8 mouse cellular contexts compared by ENCODE assay signal in genomic region chr3:129863698-129864097, GRCm38 (mm10). TPM values are rescaled to one million over a fixed set of nuclear protein-coding genes. Genes with fewer than 3 reads are reported as not detected.
DNase-seq lines count a peak whose midpoint lies in the region; ATAC-seq lines count a peak whose summit lies in the region.

No protein-coding gene starts in this region.

- ATAC-seq in megakaryocyte, adult 5-6 weeks (ENCODE audit: poor library complexity, severe bottlenecking): peak; percentile 69

- peak; percentile 36 for DNase-seq in gastrocnemius, adult 18-20 months (ENCODE audit: low spot score)
- no peak for DNase-seq in gastrocnemius, postnatal 25 days
- DNase-seq in urinary bladder, postnatal 14 days (ENCODE audit: low spot score): peak; percentile 47
- DNase-seq in urinary bladder, adult 2 months (ENCODE audit: low spot score): no peak
- peak; percentile 63 for DNase-seq in embryo, embryonic 10 days (ENCODE audit: low spot score)
- peak; percentile 68 for DNase-seq in kidney, postnatal 10 days
- DNase-seq in testis, postnatal 10 days (ENCODE audit: low spot score): peak; percentile 83

RNA-seq across cellular contexts. Expression of gene Pla2g12a, which starts 14.7 kb away (rescaled TPM):
- 100 to 1,000 TPM in 1 of 2 experiments, 10 to 100 TPM in 1; 89.5 to 116 TPM for total RNA-seq in gastrocnemius, adult 18-20 months (2021)
- total RNA-seq in gastrocnemius, postnatal 25 days (2021): 10 to 100 TPM; 58.3 to 84.7 TPM
- polyA plus RNA-seq in urinary bladder, adult 2 months (2012; rRNA removed): 20.2 and 23.8 TPM in 2 replicates
- total RNA-seq in megakaryocyte, adult 5-6 weeks (2015): 4.3 and 6.0 TPM in 2 replicates
- total RNA-seq in megakaryocyte, adult 5-6 weeks (2017): 6.1 and 7.2 TPM in 2 replicates

RNA-seq across cellular contexts. Expression of gene Cfi, which starts 28.0 kb away (rescaled TPM):
- under 1 TPM in 1 of 2 experiments, not detected in 1; 0.38 TPM for total RNA-seq in gastrocnemius, adult 18-20 months (2021)
- total RNA-seq in gastrocnemius, postnatal 25 days (2021): not detected
- 0.34 and 0.39 TPM in 2 replicates for polyA plus RNA-seq in urinary bladder, adult 2 months (2012; rRNA removed)
- total RNA-seq in megakaryocyte, adult 5-6 weeks (2015): not detected in 2 replicates
- total RNA-seq in megakaryocyte, adult 5-6 weeks (2017): not detected in 2 replicates

RNA-seq across cellular contexts. Expression of gene Gar1, which starts 32.5 kb away (rescaled TPM):
- total RNA-seq in gastrocnemius, adult 18-20 months (2021): 10 to 100 TPM; 19.7 to 21.7 TPM
- total RNA-seq in gastrocnemius, postnatal 25 days (2021): 10 to 100 TPM; 14.6 to 14.8 TPM
- 42.3 and 44.0 TPM in 2 replicates for polyA plus RNA-seq in urinary bladder, adult 2 months (2012; rRNA removed)
- 8.8 and 14.9 TPM in 2 replicates for total RNA-seq in megakaryocyte, adult 5-6 weeks (2015)
- total RNA-seq in megakaryocyte, adult 5-6 weeks (2017): 5.4 and 11.6 TPM in 2 replicates

RNA-seq across cellular contexts. Expression of gene Casp6, which starts 37.5 kb away (rescaled TPM):
- total RNA-seq in gastrocnemius, adult 18-20 months (2021): 1 to 10 TPM; 1.8 to 2.8 TPM
- total RNA-seq in gastrocnemius, postnatal 25 days (2021): 1 to 10 TPM; 3.2 to 3.6 TPM
- polyA plus RNA-seq in urinary bladder, adult 2 months (2012; rRNA removed): 38.2 and 48.0 TPM in 2 replicates
- 24.6 and 32.3 TPM in 2 replicates for total RNA-seq in megakaryocyte, adult 5-6 weeks (2015)
- 14.1 and 17.1 TPM in 2 replicates for total RNA-seq in megakaryocyte, adult 5-6 weeks (2017)

RNA-seq across cellular contexts. Expression of gene Rrh, which starts 41.3 kb away (rescaled TPM):
- not detected for total RNA-seq in gastrocnemius, adult 18-20 months (2021)
- not detected for total RNA-seq in gastrocnemius, postnatal 25 days (2021)
- 0.19 and 0.24 TPM in 2 replicates for polyA plus RNA-seq in urinary bladder, adult 2 months (2012; rRNA removed)
- total RNA-seq in megakaryocyte, adult 5-6 weeks (2015): not detected in 2 replicates
- 0.37 TPM in 1 of 2 replicates, not detected in the other for total RNA-seq in megakaryocyte, adult 5-6 weeks (2017)

Comparison
In these comparisons a context has a peak if more than half of its experiments do, and no peak if none do; other contexts are left out.
1. DNase-seq: peak in gastrocnemius, adult 18-20 months (single experiment), urinary bladder, postnatal 14 days (single experiment), embryo, embryonic 10 days (single experiment), kidney, postnatal 10 days (single experiment) and testis, postnatal 10 days (single experiment); none in gastrocnemius, postnatal 25 days (single experiment) and urinary bladder, adult 2 months (single experiment).
2. RNA of gene Pla2g12a, which starts 14.7 kb away (total RNA-seq): 89.5 to 116 TPM in gastrocnemius, adult 18-20 months and 58.3 to 84.7 TPM in gastrocnemius, postnatal 25 days; 4.3 to 7.2 TPM in megakaryocyte, adult 5-6 weeks; every median in the first group is over 4 times any median in the second.